Mouse (Mus musculus): ENCODE measurements around the gene Scube1. TPM values are rescaled to one million over a fixed set of nuclear protein-coding genes. Genes with fewer than 3 reads are reported as not detected.

The Scube1 gene
- polyA plus RNA-seq, 1 experiment: not detected

DNA sequence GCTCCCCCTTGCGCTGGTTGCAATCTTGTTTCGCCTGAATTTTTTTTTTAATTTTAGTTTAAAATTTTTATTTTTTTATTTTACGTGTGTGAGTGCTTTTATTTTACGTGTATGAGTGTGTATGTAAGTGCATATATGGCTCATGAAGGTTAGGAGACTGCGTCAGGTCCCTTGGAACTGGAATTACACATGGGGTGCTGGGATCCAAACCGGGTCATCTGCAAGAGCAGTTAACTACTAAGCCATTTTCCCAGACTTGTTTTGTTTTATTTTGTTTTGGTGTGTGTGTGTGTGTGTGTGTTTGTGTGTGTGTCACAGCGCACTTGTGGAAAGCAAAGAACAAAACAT lies 129.5 kb downstream of the Scube1 start:
- WGBS: 30% methylated on average over 7 of the region's 7 CpGs
- H3K27ac ChIP-seq (ENCODE audit: control insufficient read depth, insufficient read depth, low read depth, low read length, poor library complexity): no peak overlapping the region
- no peak for TF ChIP-seq CTCF (IDR thresholded peaks at IDR 0.05; ENCODE audit: control insufficient read depth, insufficient read depth, low read length)
- no peak for TF ChIP-seq POLR2A (IDR thresholded peaks at IDR 0.05; ENCODE audit: borderline replicate concordance, control insufficient read depth, low read depth, low read length)

GRCm38 (mm10) chr15:83594513-83595363 lies 130.1 kb downstream of the Scube1 start, which contains the start of gene Ttll12:
Ttll12 (minus strand) TSS chr15:83595157.
- Histone ChIP-seq H3K4me3 (replicated peaks; ENCODE audit: control insufficient read depth, low read depth, low read length) (peak within 1 kb of the TSS; percentile 95), H3K27ac (ENCODE audit: control insufficient read depth, insufficient read depth, low read depth, low read length, poor library complexity) (peak within 1 kb of the TSS; percentile 99), H3K4me1 (ENCODE audit: control insufficient read depth, insufficient read depth, low read length) (no peaks in the 10 kb centered on the region)
- WGBS: under 1% methylated on average over 68 of the region's 68 CpGs
- TF ChIP-seq CTCF (IDR thresholded peaks at IDR 0.05; ENCODE audit: control insufficient read depth, insufficient read depth, low read length) (no peak), POLR2A (IDR thresholded peaks at IDR 0.05; ENCODE audit: borderline replicate concordance, control insufficient read depth, low read depth, low read length) (peak; percentile 83; the same call in 1 of the 2 replicates)

More for the DNA sequence above, 129.5 kb downstream of the Scube1 start:
- H3K4me1 ChIP-seq (ENCODE audit: control insufficient read depth, insufficient read depth, low read length): no peaks in the 10 kb centered on the region
- H3K4me3 ChIP-seq (replicated peaks; ENCODE audit: control insufficient read depth, low read depth, low read length): peak overlapping the region; percentile 95

DNA sequence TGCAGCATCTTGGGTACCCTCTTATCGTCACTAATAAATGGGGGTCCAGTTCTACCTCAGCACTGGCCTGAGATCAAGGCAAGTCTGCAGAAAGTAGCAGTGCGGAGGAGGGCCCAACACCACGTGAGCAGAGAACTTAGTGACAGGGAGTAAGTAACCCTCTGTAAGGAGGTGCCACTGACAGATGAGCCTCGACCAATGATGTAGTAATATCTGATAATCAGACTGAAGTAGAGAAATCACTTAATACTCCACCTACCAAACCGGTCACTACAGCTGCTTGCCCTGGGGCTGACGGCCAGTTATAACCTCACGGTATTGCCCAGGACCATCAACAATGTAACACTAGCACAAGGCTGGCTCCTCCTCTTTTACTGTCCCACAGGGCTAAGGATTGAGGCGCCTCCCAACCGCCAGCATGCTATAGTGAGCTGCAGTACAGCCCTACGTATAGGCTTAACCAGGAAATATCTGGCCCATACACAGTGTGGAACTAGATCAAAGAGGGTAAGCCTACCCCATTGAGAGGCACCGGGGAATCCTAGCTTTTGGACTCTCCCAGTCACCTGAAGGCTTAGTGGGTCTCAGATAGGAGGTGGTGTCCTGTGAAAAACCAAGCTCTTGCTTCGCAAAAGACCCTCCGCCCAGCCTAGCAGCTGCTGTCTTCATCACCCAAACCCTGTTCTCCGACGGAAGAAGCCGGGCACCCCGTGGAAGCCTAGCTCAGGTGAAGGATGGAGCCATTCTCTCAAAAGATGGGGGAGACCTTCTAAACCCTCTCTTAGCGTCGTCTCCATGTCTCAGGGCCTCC lies 130.9 kb downstream of the Scube1 start:
- WGBS: 29% methylated on average over 19 of the region's 19 CpGs
- Histone ChIP-seq H3K4me1 (ENCODE audit: control insufficient read depth, insufficient read depth, low read length) (no peaks in the 10 kb centered on the region), H3K27ac (ENCODE audit: control insufficient read depth, insufficient read depth, low read depth, low read length, poor library complexity) (peak overlapping the region; percentile 99), H3K4me3 (replicated peaks; ENCODE audit: control insufficient read depth, low read depth, low read length) (peak overlapping the region; percentile 95)
- no peak for TF ChIP-seq POLR2A (IDR thresholded peaks at IDR 0.05; ENCODE audit: borderline replicate concordance, control insufficient read depth, low read depth, low read length)
- TF ChIP-seq CTCF (IDR thresholded peaks at IDR 0.05; ENCODE audit: control insufficient read depth, insufficient read depth, low read length): no peak

DNA sequence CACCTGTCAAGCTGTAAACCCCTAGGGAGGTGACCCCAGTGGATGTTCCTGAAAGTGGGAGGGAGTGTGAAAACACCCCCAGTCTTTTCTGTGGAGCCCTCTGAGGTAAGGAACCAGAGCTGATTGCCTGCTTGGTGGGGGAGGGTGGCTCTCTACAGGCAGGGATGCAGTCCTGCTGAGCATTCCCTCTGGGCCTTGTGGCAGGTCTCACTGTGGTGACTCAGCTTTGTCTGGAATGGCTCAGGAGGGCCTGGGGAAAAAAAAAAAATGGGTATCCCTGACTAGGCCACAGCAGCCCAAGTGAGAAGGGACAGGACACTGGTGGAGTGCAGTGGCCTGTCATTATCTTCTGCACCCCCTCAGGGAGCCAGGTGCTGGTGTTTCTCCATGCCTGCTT lies 131.6 kb downstream of the Scube1 start:
- Histone ChIP-seq H3K4me3 (replicated peaks; ENCODE audit: control insufficient read depth, low read depth, low read length) (peak overlapping the region; percentile 95), H3K27ac (ENCODE audit: control insufficient read depth, insufficient read depth, low read depth, low read length, poor library complexity) (peak overlapping the region; percentile 99), H3K4me1 (ENCODE audit: control insufficient read depth, insufficient read depth, low read length) (no peaks in the 10 kb centered on the region)
- no peak for TF ChIP-seq CTCF (IDR thresholded peaks at IDR 0.05; ENCODE audit: control insufficient read depth, insufficient read depth, low read length)
- no peak for TF ChIP-seq POLR2A (IDR thresholded peaks at IDR 0.05; ENCODE audit: borderline replicate concordance, control insufficient read depth, low read depth, low read length)

GRCm38 (mm10) chr15:83592260-83593188 lies 132.3 kb downstream of the Scube1 start:
- 61% methylated on average over 8 of the region's 8 CpGs for WGBS
- H3K27ac ChIP-seq (ENCODE audit: control insufficient read depth, insufficient read depth, low read depth, low read length, poor library complexity): peak overlapping the region; percentile 99
- peak overlapping the region; percentile 95 for H3K4me3 ChIP-seq (replicated peaks; ENCODE audit: control insufficient read depth, low read depth, low read length)
- no peaks in the 10 kb centered on the region for H3K4me1 ChIP-seq (ENCODE audit: control insufficient read depth, insufficient read depth, low read length)
- TF ChIP-seq POLR2A (IDR thresholded peaks at IDR 0.05; ENCODE audit: borderline replicate concordance, control insufficient read depth, low read depth, low read length) (0 out of 2 replicates have a peak, but pooled peaks have one; percentile 22), CTCF (IDR thresholded peaks at IDR 0.05; ENCODE audit: control insufficient read depth, insufficient read depth, low read length) (no peak)

GRCm38 (mm10) chr15:83591758-83592157 lies 133.1 kb downstream of the Scube1 start:
- TF ChIP-seq POLR2A (IDR thresholded peaks at IDR 0.05; ENCODE audit: borderline replicate concordance, control insufficient read depth, low read depth, low read length) (no peak), CTCF (IDR thresholded peaks at IDR 0.05; ENCODE audit: control insufficient read depth, insufficient read depth, low read length) (no peak)
- Histone ChIP-seq H3K4me1 (ENCODE audit: control insufficient read depth, insufficient read depth, low read length) (no peaks in the 10 kb centered on the region), H3K27ac (ENCODE audit: control insufficient read depth, insufficient read depth, low read depth, low read length, poor library complexity) (peak overlapping the region; percentile 99), H3K4me3 (replicated peaks; ENCODE audit: control insufficient read depth, low read depth, low read length) (no peak overlapping the region)
- 78% methylated on average over 6 of the region's 6 CpGs for WGBS

DNA sequence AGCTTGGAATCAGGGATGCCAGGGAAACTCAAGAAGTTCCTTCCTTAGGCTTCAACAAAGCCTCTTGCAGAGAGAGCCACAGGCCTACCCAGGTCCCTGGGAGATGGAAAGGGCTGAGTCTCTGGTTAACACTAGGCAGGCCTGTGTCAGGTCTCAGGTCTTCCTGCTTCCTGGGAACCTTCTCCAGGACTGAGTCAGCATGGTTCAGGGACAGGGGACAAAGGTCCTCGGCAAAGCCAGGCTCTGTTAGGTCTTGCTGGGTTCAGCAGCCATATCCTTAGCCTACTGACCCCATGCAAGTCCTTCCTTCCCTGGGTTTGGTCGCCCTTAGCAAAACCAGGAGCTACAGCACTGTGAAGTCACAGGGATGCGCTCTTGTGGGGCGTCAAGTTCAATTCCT lies 134.0 kb downstream of the Scube1 start:
- TF ChIP-seq CTCF (IDR thresholded peaks at IDR 0.05; ENCODE audit: control insufficient read depth, insufficient read depth, low read length) (no peak), POLR2A (IDR thresholded peaks at IDR 0.05; ENCODE audit: borderline replicate concordance, control insufficient read depth, low read depth, low read length) (no peak)
- H3K4me1 ChIP-seq (ENCODE audit: control insufficient read depth, insufficient read depth, low read length): no peaks in the 10 kb centered on the region
- WGBS: 84% methylated on average over 4 of the region's 4 CpGs
- peak overlapping the region; percentile 99 for H3K27ac ChIP-seq (ENCODE audit: control insufficient read depth, insufficient read depth, low read depth, low read length, poor library complexity)
- no peak overlapping the region for H3K4me3 ChIP-seq (replicated peaks; ENCODE audit: control insufficient read depth, low read depth, low read length)

Data from bone marrow, adult 2 months (tissue).